Mouse (Mus musculus): ENCODE results near the gene Tnnc2. TPM values are rescaled to one million over a fixed set of nuclear protein-coding genes. Genes with fewer than 3 reads are reported as not detected.
A peak's percentile ranks its signal among the peaks of the same experiment; 100 is the strongest.

The Tnnc2 gene
- 4.3 and 11.2 TPM in 2 replicates for polyA plus RNA-seq (2014; fragmentation: Nextera tagmentation; extraction: Ambion mirVana)

DNA sequence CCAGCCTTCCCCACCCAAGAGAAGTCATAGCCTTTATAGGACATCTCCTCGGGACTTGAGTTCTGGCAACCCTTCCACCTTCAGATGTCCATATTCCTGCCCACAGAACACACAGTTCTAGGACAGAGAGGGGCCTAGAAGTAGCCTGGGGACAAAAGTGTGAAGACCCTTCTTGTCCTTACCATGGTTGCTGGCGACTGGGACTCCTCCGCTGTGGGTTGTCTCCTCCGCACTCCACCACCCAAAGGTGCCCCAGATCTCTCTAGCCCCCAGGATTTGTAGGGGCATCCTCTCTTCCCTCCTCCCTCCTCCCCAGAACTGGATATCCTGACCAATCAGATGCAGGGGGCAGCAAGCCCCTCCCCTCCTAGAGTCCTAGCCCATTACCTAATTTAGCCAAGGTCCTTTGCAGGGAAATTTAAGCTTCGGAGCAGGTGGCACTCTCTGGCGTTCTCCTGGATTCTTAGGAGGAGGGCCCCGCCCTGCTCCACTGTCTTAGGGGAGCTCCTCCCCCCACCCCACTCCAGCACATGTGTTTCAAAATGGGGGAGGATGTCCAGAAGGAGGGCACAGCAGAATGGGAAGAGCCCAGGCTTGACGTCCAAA lies at the start of gene Tnnc2:
Gene Tnnc2, minus strand, starts transcription at position 487 of the 606 bp plus-strand sequence.
- 73% methylated on average over 8 of the region's 8 CpGs for WGBS
- Histone ChIP-seq H3K36me3 (replicated peaks; ENCODE audit: control insufficient read depth, insufficient read depth, low read depth, low read length) (no peaks in the 10 kb centered on the region), H3K4me3 (ENCODE audit: low read depth, low read length) (no peak within 1 kb of the TSS), H3K27me3 (ENCODE audit: control insufficient read depth, insufficient read depth, low read length) (no peaks in the 10 kb centered on the region), H3K9me3 (replicated peaks; ENCODE audit: control insufficient read depth, low read length) (no peaks in the 10 kb centered on the region; the same call in 1 of the 2 replicates), H3K4me1 (ENCODE audit: control insufficient read depth, insufficient read depth, low read length) (no peaks in the 10 kb centered on the region), H3K27ac (replicated peaks; ENCODE audit: low read depth, low read length) (no peak within 1 kb of the TSS), H3K9ac (replicated peaks; ENCODE audit: low read length) (no peak within 1 kb of the TSS), H3K4me2 (ENCODE audit: low read depth, low read length) (no peak within 1 kb of the TSS)
- DNase-seq (ENCODE audit: low spot score) (no peak), ATAC-seq (replicated peaks; ENCODE audit: insufficient number of reproducible peaks, low FRiP score, low TSS enrichment, low read depth) (no peak)

DNA sequence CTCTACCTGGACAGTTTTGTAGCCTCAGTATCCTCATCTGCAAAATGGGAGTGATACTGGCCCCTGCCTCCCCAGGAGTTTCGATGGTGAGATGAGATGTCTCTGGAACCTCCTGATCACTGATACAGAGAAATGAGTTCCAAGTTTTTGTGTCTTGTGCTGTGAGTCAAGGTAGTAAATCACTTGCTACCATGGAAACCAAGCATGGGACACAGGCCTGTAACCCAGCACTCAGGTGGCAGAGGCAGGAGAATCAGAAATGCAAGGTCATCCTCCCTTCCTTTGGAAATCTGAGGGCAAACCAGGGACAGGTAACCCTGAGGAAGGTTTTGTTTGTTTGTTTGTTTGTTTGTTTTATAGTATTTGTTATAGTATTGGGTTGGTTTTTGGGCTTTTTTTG lies 49.3 kb upstream of the Tnnc2 start:
- H3K9me3 ChIP-seq (replicated peaks; ENCODE audit: control insufficient read depth, low read length), result no peaks in the 10 kb centered on the region
- 93% methylated on average over 1 of the region's 1 CpGs for WGBS
- no peak overlapping the region for H3K27ac ChIP-seq (replicated peaks; ENCODE audit: low read depth, low read length)
- ATAC-seq (replicated peaks; ENCODE audit: insufficient number of reproducible peaks, low FRiP score, low TSS enrichment, low read depth) (no peak), DNase-seq (ENCODE audit: low spot score) (no peak)
- no peak overlapping the region for H3K4me3 ChIP-seq (ENCODE audit: low read depth, low read length)
- H3K4me1 ChIP-seq (ENCODE audit: control insufficient read depth, insufficient read depth, low read length), result no peaks in the 10 kb centered on the region
- no peaks in the 10 kb centered on the region for H3K27me3 ChIP-seq (ENCODE audit: control insufficient read depth, insufficient read depth, low read length)
- H3K4me2 ChIP-seq (ENCODE audit: low read depth, low read length), result no peak overlapping the region
- no peaks in the 10 kb centered on the region; the same call in none of the 2 replicates for H3K36me3 ChIP-seq (replicated peaks; ENCODE audit: control insufficient read depth, insufficient read depth, low read depth, low read length)
- no peak overlapping the region for H3K9ac ChIP-seq (replicated peaks; ENCODE audit: low read length)

DNA sequence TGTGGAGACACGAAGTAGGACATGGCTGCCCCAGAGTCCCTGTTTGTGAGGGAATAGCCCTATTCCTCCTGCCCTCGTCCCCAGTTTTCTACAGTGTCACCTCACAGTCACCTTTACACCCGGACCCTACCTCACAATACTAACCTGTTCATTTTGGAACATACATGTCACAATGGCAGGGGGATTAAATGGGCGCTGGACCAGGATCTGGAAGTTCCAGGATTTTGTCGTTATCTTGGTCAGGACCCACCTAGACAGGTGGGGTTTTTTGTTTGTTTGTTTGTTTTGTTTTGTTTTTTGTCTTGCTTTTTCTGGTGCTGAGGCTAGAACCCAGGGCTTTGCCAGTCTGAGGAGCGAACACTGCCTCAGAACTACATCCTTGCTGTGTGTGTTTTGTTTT lies 48.7 kb upstream of the Tnnc2 start, which contains the start of gene Spata25:
Gene Spata25, minus strand, starts transcription at position 101 of the 400 bp plus-strand sequence.
- H3K9ac ChIP-seq (replicated peaks; ENCODE audit: low read length), result no peak within 1 kb of the TSS
- H3K4me1 ChIP-seq (ENCODE audit: control insufficient read depth, insufficient read depth, low read length), result no peaks in the 10 kb centered on the region
- 83% methylated on average over 6 of the region's 6 CpGs for WGBS
- H3K9me3 ChIP-seq (replicated peaks; ENCODE audit: control insufficient read depth, low read length), result no peaks in the 10 kb centered on the region
- no peaks in the 10 kb centered on the region for H3K27me3 ChIP-seq (ENCODE audit: control insufficient read depth, insufficient read depth, low read length)
- DNase-seq (ENCODE audit: low spot score), result no peak
- no peak within 1 kb of the TSS for H3K4me3 ChIP-seq (ENCODE audit: low read depth, low read length)
- H3K4me2 ChIP-seq (ENCODE audit: low read depth, low read length), result no peak within 1 kb of the TSS
- no peak within 1 kb of the TSS for H3K27ac ChIP-seq (replicated peaks; ENCODE audit: low read depth, low read length)
- no peaks in the 10 kb centered on the region; the same call in none of the 2 replicates for H3K36me3 ChIP-seq (replicated peaks; ENCODE audit: control insufficient read depth, insufficient read depth, low read depth, low read length)
- ATAC-seq (replicated peaks; ENCODE audit: insufficient number of reproducible peaks, low FRiP score, low TSS enrichment, low read depth), result no peak

DNA sequence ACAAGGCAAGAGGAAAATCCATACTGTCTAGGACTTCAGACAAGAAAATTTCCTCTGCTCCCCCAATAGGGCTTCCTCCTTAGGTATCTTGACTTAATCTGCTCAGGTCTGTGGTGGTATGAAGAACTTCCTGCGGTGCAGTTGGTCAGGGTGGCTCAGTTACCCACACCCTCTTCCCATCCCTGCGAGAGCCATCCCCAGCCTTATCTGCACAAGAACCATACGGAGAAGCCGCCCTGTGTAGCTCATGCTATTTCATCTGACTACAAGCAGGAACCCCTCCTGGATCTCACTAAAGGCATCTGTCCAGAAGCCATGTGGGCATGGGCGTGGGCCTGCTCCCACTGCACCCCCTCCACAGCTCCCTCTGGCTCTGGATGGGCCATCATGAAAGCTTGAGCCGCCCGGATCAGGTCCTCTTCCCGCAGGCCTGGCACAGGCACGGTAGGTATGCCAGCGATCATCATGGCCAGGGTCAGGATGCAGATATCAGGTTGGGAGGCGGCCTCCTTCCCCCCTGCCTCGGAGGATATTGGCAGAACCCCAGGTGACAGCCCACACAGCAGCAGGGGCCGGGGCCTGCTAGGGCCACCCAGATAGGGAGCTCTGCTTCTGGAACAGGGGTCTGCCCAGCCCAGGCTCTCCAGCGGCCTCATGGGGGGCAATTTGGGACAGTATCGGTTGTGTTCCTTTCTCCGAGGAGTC lies 47.5 kb upstream of the Tnnc2 start:
- DNase-seq (ENCODE audit: low spot score), result no peak
- H3K4me1 ChIP-seq (ENCODE audit: control insufficient read depth, insufficient read depth, low read length), result no peaks in the 10 kb centered on the region
- no peaks in the 10 kb centered on the region for H3K27me3 ChIP-seq (ENCODE audit: control insufficient read depth, insufficient read depth, low read length)
- no peak overlapping the region for H3K9ac ChIP-seq (replicated peaks; ENCODE audit: low read length)
- no peak for ATAC-seq (replicated peaks; ENCODE audit: insufficient number of reproducible peaks, low FRiP score, low TSS enrichment, low read depth)
- H3K27ac ChIP-seq (replicated peaks; ENCODE audit: low read depth, low read length), result no peak overlapping the region
- no peaks in the 10 kb centered on the region for H3K9me3 ChIP-seq (replicated peaks; ENCODE audit: control insufficient read depth, low read length)
- H3K36me3 ChIP-seq (replicated peaks; ENCODE audit: control insufficient read depth, insufficient read depth, low read depth, low read length), result no peaks in the 10 kb centered on the region; the same call in none of the 2 replicates
- WGBS, result 92% methylated on average over 15 of the region's 16 CpGs
- no peak overlapping the region for H3K4me2 ChIP-seq (ENCODE audit: low read depth, low read length)
- H3K4me3 ChIP-seq (ENCODE audit: low read depth, low read length), result no peak overlapping the region

DNA sequence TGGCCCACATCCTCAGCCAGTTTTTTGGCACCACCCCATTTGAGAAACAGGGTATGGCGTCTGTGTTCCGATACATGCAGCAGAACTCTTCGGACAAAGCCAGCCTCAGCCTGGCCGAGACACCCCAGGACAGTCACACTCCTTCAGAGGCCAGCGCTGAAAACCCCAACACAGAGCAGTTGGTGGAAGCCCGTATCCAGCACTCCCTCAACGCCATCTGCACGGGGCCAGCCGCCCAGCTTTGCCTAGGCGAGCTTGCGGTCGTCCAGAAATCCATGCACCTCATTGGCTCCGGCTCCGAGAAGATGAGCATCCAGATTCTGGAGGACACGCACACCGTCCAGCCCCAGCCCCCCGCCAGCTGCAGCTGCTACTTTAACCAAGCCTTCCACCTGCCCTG lies 45.8 kb upstream of the Tnnc2 start:
- no peak for DNase-seq (ENCODE audit: low spot score)
- 94% methylated on average over 17 of the region's 17 CpGs for WGBS
- Histone ChIP-seq H3K9ac (replicated peaks; ENCODE audit: low read length) (no peak overlapping the region), H3K36me3 (replicated peaks; ENCODE audit: control insufficient read depth, insufficient read depth, low read depth, low read length) (no peaks in the 10 kb centered on the region; the same call in none of the 2 replicates), H3K4me2 (ENCODE audit: low read depth, low read length) (no peak overlapping the region), H3K27me3 (ENCODE audit: control insufficient read depth, insufficient read depth, low read length) (no peaks in the 10 kb centered on the region), H3K4me3 (ENCODE audit: low read depth, low read length) (no peak overlapping the region), H3K9me3 (replicated peaks; ENCODE audit: control insufficient read depth, low read length) (no peaks in the 10 kb centered on the region), H3K4me1 (ENCODE audit: control insufficient read depth, insufficient read depth, low read length) (no peaks in the 10 kb centered on the region), H3K27ac (replicated peaks; ENCODE audit: low read depth, low read length) (no peak overlapping the region)
- no peak for ATAC-seq (replicated peaks; ENCODE audit: insufficient number of reproducible peaks, low FRiP score, low TSS enrichment, low read depth)

DNA sequence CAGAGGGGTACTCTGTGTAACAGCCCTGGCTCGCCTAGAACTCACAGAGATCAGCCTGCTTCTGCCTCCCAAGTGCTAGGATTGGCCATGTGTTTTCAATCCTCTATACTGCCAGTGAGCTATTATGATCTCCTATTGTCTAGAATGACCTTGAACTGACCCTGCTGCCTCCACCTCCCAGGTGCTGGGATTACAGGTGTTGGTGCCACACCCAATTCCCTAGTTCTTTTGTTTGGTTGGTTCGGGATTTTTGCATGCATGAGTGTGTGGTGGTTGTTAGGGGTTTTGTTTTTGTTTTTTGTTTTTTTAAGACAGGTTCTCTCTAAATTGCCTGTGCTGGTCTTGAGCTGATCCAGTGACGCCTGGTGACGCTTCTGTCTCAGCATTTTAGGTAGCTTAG lies 44.2 kb upstream of the Tnnc2 start:
- H3K27me3 ChIP-seq (ENCODE audit: control insufficient read depth, insufficient read depth, low read length), result no peaks in the 10 kb centered on the region
- ATAC-seq (replicated peaks; ENCODE audit: insufficient number of reproducible peaks, low FRiP score, low TSS enrichment, low read depth), result no peak
- DNase-seq (ENCODE audit: low spot score), result no peak
- no peaks in the 10 kb centered on the region for H3K9me3 ChIP-seq (replicated peaks; ENCODE audit: control insufficient read depth, low read length)
- H3K4me3 ChIP-seq (ENCODE audit: low read depth, low read length), result no peak overlapping the region
- no peaks in the 10 kb centered on the region; the same call in none of the 2 replicates for H3K36me3 ChIP-seq (replicated peaks; ENCODE audit: control insufficient read depth, insufficient read depth, low read depth, low read length)
- WGBS, result 90% methylated on average over 4 of the region's 4 CpGs
- no peak overlapping the region for H3K9ac ChIP-seq (replicated peaks; ENCODE audit: low read length)
- H3K4me1 ChIP-seq (ENCODE audit: control insufficient read depth, insufficient read depth, low read length), result no peaks in the 10 kb centered on the region
- H3K27ac ChIP-seq (replicated peaks; ENCODE audit: low read depth, low read length), result no peak overlapping the region
- H3K4me2 ChIP-seq (ENCODE audit: low read depth, low read length), result no peak overlapping the region

DNA sequence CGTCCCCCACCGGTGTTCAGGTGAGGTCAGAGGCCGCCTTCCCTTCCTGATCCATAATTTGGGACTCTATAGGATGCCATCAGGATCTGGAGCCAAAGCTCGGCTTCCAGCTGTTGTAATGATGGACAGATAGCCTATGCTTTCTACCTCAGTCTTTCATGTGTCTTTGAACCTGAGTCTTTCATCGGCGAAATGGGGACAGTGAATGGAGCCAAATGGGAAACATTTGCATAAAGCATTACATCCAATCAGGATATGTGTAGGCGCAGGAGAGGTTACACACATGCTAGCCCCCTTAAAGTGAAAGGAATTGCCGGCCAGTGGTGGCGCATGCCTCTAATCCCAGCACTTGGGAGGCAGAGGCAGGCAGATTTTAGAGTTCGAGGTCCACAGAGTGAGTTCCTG lies 43.4 kb upstream of the Tnnc2 start:
- H3K4me3 ChIP-seq (ENCODE audit: low read depth, low read length), result peak overlapping the region; percentile 65
- no peaks in the 10 kb centered on the region for H3K27me3 ChIP-seq (ENCODE audit: control insufficient read depth, insufficient read depth, low read length)
- 4% methylated on average over 10 of the region's 10 CpGs for WGBS
- H3K4me2 ChIP-seq (ENCODE audit: low read depth, low read length), result peak overlapping the region; percentile 43
- peak; percentile 66 for DNase-seq (ENCODE audit: low spot score)
- peak overlapping the region; percentile 61 for H3K9ac ChIP-seq (replicated peaks; ENCODE audit: low read length)
- H3K27ac ChIP-seq (replicated peaks; ENCODE audit: low read depth, low read length), result peak overlapping the region; percentile 60; the same call in 1 of the 2 replicates
- peak; percentile 60 for ATAC-seq (replicated peaks; ENCODE audit: insufficient number of reproducible peaks, low FRiP score, low TSS enrichment, low read depth)
- H3K4me1 ChIP-seq (ENCODE audit: control insufficient read depth, insufficient read depth, low read length), result no peaks in the 10 kb centered on the region
- H3K9me3 ChIP-seq (replicated peaks; ENCODE audit: control insufficient read depth, low read length), result no peaks in the 10 kb centered on the region
- H3K36me3 ChIP-seq (replicated peaks; ENCODE audit: control insufficient read depth, insufficient read depth, low read depth, low read length), result no peaks in the 10 kb centered on the region; the same call in none of the 2 replicates

DNA sequence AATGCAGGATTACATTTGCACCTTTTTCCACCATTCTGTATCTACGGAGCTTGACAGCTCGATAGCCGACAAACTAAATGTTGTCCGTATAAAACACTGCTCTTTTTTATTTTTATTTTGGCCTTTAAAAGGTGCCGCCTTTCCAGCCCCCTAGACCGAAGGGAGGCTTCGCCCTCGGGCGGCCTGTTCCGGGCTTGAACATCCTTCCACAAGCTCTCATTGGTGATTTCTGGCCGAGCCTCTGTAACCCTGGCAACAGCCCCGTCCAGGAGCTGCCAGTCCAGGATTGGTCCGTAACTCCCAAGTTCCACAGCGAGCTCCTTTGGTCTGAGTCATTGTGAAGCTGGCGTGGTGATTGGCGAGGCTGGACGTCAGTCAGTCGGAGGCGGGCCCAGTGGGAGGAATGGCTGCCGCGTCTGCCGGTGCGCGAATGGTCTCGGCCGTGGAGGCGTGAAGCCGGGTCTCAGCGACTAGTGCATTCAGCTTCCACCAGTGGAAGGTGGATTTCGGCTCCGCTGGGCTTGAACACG lies 42.9 kb upstream of the Tnnc2 start, which contains the start of gene Zswim1:
Gene Zswim1, plus strand, starts transcription at position 51 of the 530 bp plus-strand sequence.
- Histone ChIP-seq H3K9me3 (replicated peaks; ENCODE audit: control insufficient read depth, low read length) (no peaks in the 10 kb centered on the region), H3K27ac (replicated peaks; ENCODE audit: low read depth, low read length) (peak within 1 kb of the TSS; percentile 60; the same call in 1 of the 2 replicates), H3K27me3 (ENCODE audit: control insufficient read depth, insufficient read depth, low read length) (no peaks in the 10 kb centered on the region), H3K36me3 (replicated peaks; ENCODE audit: control insufficient read depth, insufficient read depth, low read depth, low read length) (no peaks in the 10 kb centered on the region; the same call in none of the 2 replicates), H3K9ac (replicated peaks; ENCODE audit: low read length) (peak within 1 kb of the TSS; percentile 61), H3K4me1 (ENCODE audit: control insufficient read depth, insufficient read depth, low read length) (no peaks in the 10 kb centered on the region), H3K4me3 (ENCODE audit: low read depth, low read length) (peak within 1 kb of the TSS; percentile 65), H3K4me2 (ENCODE audit: low read depth, low read length) (peak within 1 kb of the TSS; percentile 43)
- DNase-seq (ENCODE audit: low spot score) (peak; percentile 99), ATAC-seq (replicated peaks; ENCODE audit: insufficient number of reproducible peaks, low FRiP score, low TSS enrichment, low read depth) (peak; percentile 99)
- WGBS, result 1% methylated on average over 32 of the region's 32 CpGs
